Mouse (Mus musculus) E14TG2a.4 (cell line): ENCODE data around the gene Fignl1.

Experiments used
- H3K27me3 ChIP-seq: 2 replicates; pipeline ENCODE4 v1.6.1; 2014; ENCODE audit warnings: low read length, control low read depth; ENCODE audit not compliant: insufficient read depth
- H3K36me3 ChIP-seq: 2 replicates; pipeline ENCODE4 v1.6.1; 2014; ENCODE audit warnings: low read length, control low read depth; ENCODE audit not compliant: insufficient read depth
- H3K4me1 ChIP-seq: replicated peaks from 2 replicates; pipeline ENCODE4 v1.6.1; 2014; ENCODE audit warnings: low read depth, low read length, control low read depth
- H3K4me3 ChIP-seq: replicated peaks from 2 replicates; pipeline ENCODE4 v1.5.1; 2014; ENCODE audit warnings: mild to moderate bottlenecking, low read length
- H3K9me3 ChIP-seq: 2 replicates; pipeline ENCODE4 v1.6.1; 2014; ENCODE audit warnings: low read length, control low read depth
- CTCF ChIP-seq: conservative IDR thresholded peaks from 2 replicates; pipeline ENCODE4 v1.5.1; 2014; ENCODE audit warnings: low read length
- NANOG ChIP-seq: IDR thresholded peaks from 2 replicates; pipeline ENCODE4 v1.6.1; 2014; ENCODE audit warnings: borderline replicate concordance, low read length, mixed read lengths
- POU5F1 ChIP-seq: IDR thresholded peaks from 2 replicates; pipeline ENCODE4 v1.6.1; 2014; ENCODE audit warnings: low read length, borderline replicate concordance

Fignl1 gene

GRCm38 (mm10) chr11:11774893-11775292 is 33.9 kb downstream of the Fignl1 start:
- no peaks in the 10 kb centered on the region for H3K9me3 ChIP-seq
- no peak overlapping the region for H3K4me3 ChIP-seq
- no peaks in the 10 kb centered on the region for H3K4me1 ChIP-seq
- H3K36me3 ChIP-seq: no peaks in the 10 kb centered on the region
- H3K27me3 ChIP-seq: peaks cover 45% of the 10 kb centered on the region
- TF ChIP-seq NANOG (no peak), POU5F1 (no peak), CTCF (no peak)

GRCm38 (mm10) chr11:11774384-11774783 is 34.4 kb downstream of the Fignl1 start:
- TF ChIP-seq CTCF (no peak), POU5F1 (no peak), NANOG (no peak)
- H3K36me3 ChIP-seq: no peaks in the 10 kb centered on the region
- H3K27me3 ChIP-seq: peaks cover 48% of the 10 kb centered on the region

GRCm38 (mm10) chr11:11772196-11772595 is 36.6 kb downstream of the Fignl1 start:
- H3K9me3 ChIP-seq: no peaks in the 10 kb centered on the region
- H3K4me1 ChIP-seq: peaks cover 9% of the 10 kb centered on the region
- no peaks in the 10 kb centered on the region for H3K36me3 ChIP-seq
- TF ChIP-seq NANOG (no peak), POU5F1 (no peak), CTCF (no peak)
- H3K27me3 ChIP-seq: peaks cover 50% of the 10 kb centered on the region
- H3K4me3 ChIP-seq: no peak overlapping the region

More at GRCm38 (mm10) chr11:11774384-11774783, 34.4 kb downstream of the Fignl1 start:
- Histone ChIP-seq H3K4me3 (no peak overlapping the region), H3K9me3 (no peaks in the 10 kb centered on the region), H3K4me1 (peaks cover 1% of the 10 kb centered on the region; the same call in 1 of the 2 replicates)

GRCm38 (mm10) chr11:11770691-11771090 is 38.1 kb downstream of the Fignl1 start:
- peaks cover 9% of the 10 kb centered on the region for H3K4me1 ChIP-seq
- no peak for TF ChIP-seq CTCF
- TF ChIP-seq POU5F1: no peak
- TF ChIP-seq NANOG: no peak
- no peak overlapping the region for H3K4me3 ChIP-seq
- peaks cover 48% of the 10 kb centered on the region for H3K27me3 ChIP-seq
- no peaks in the 10 kb centered on the region for H3K36me3 ChIP-seq
- no peaks in the 10 kb centered on the region for H3K9me3 ChIP-seq

GRCm38 (mm10) chr11:11769281-11769680 is 39.5 kb downstream of the Fignl1 start:
- H3K4me1 ChIP-seq: peaks cover 9% of the 10 kb centered on the region
- TF ChIP-seq NANOG (no peak), POU5F1 (no peak), CTCF (no peak)
- H3K27me3 ChIP-seq: peaks cover 37% of the 10 kb centered on the region
- no peaks in the 10 kb centered on the region for H3K36me3 ChIP-seq
- peak overlapping the region; percentile 35 for H3K4me3 ChIP-seq
- H3K9me3 ChIP-seq: no peaks in the 10 kb centered on the region

- TF ChIP-seq NANOG (no peak), POU5F1 (no peak), CTCF (no peak)
- peaks cover 26% of the 10 kb centered on the region for H3K27me3 ChIP-seq
These were observed 40.7 kb downstream of the Fignl1 start for GRCm38 (mm10) chr11:11768057-11768456.

GRCm38 (mm10) chr11:11766736-11767135 is 42.0 kb downstream of the Fignl1 start:
- Histone ChIP-seq H3K4me1 (peaks cover 9% of the 10 kb centered on the region), H3K27me3 (peaks cover 20% of the 10 kb centered on the region), H3K36me3 (no peaks in the 10 kb centered on the region), H3K4me3 (no peak overlapping the region), H3K9me3 (no peaks in the 10 kb centered on the region)
- TF ChIP-seq CTCF: no peak
- no peak for TF ChIP-seq POU5F1
- TF ChIP-seq NANOG: no peak

More at GRCm38 (mm10) chr11:11768057-11768456, 40.7 kb downstream of the Fignl1 start:
- H3K9me3 ChIP-seq: no peaks in the 10 kb centered on the region
- no peaks in the 10 kb centered on the region for H3K36me3 ChIP-seq
- H3K4me1 ChIP-seq: peaks cover 9% of the 10 kb centered on the region
- no peak overlapping the region for H3K4me3 ChIP-seq

- H3K9me3 ChIP-seq: no peaks in the 10 kb centered on the region
- H3K36me3 ChIP-seq: no peaks in the 10 kb centered on the region
- H3K4me3 ChIP-seq: no peak overlapping the region
- peaks cover 19% of the 10 kb centered on the region for H3K27me3 ChIP-seq
- TF ChIP-seq NANOG: no peak
- TF ChIP-seq POU5F1: no peak
- no peak for TF ChIP-seq CTCF
- H3K4me1 ChIP-seq: peaks cover 9% of the 10 kb centered on the region
These were observed 42.7 kb downstream of the Fignl1 start for GRCm38 (mm10) chr11:11766105-11766504.

- Histone ChIP-seq H3K4me3 (no peak overlapping the region), H3K9me3 (no peaks in the 10 kb centered on the region), H3K36me3 (no peaks in the 10 kb centered on the region), H3K27me3 (peaks cover 16% of the 10 kb centered on the region), H3K4me1 (peaks cover 9% of the 10 kb centered on the region)
- no peak for TF ChIP-seq POU5F1
- no peak for TF ChIP-seq NANOG
- TF ChIP-seq CTCF: no peak
These were observed 43.3 kb downstream of the Fignl1 start for GRCm38 (mm10) chr11:11765414-11765813.
